Mouse (Mus musculus): ENCODE data around the gene Gm12169. TPM values are rescaled to one million over a fixed set of nuclear protein-coding genes. Genes with fewer than 3 reads are reported as not detected.
A peak's percentile ranks its signal among the peaks of the same experiment; 100 is the strongest.
"Not testable (repeated sequence)": the region's sequence is repeated elsewhere in the genome, so short reads cannot be mapped to it uniquely, and the experiment has no call there.

Gm12169 gene
- not detected for total RNA-seq (2021)
- long read RNA-seq, experiment 1 = 0 reads
- long read RNA-seq, experiment 2 = 0 reads

GRCm38 (mm10) chr11:46523912-46524311 lies at the start of gene Gm12169:
Gene Gm12169, plus strand, starts transcription at chr11:46524212.
- DNase-seq = no peak

GRCm38 (mm10) chr11:46474220-46474619 lies 49.8 kb upstream of the Gm12169 start:
- DNase-seq = no peak

GRCm38 (mm10) chr11:46479311-46479710 lies 44.7 kb upstream of the Gm12169 start:
- no peak for DNase-seq

- DNase-seq = peak in 1 of 2 experiments; percentile 58
Measured at GRCm38 (mm10) chr11:46480517-46480916, 43.5 kb upstream of the Gm12169 start.

GRCm38 (mm10) chr11:46488231-46488630 lies 35.8 kb upstream of the Gm12169 start:
- peak in 1 of 2 experiments; percentile 9 for DNase-seq

- no peak for DNase-seq
Measured at GRCm38 (mm10) chr11:46488650-46489049, 35.4 kb upstream of the Gm12169 start.

- DNase-seq = no peak
Measured at GRCm38 (mm10) chr11:46507146-46507545, 16.9 kb upstream of the Gm12169 start.

GRCm38 (mm10) chr11:46509900-46510299 lies 14.1 kb upstream of the Gm12169 start:
- DNase-seq = no peak

- not testable (repeated sequence) for DNase-seq
Measured at GRCm38 (mm10) chr11:46521341-46521740, 2.7 kb upstream of the Gm12169 start.

GRCm38 (mm10) chr11:46522719-46523118 lies 1.3 kb upstream of the Gm12169 start:
- no peak for DNase-seq

GRCm38 (mm10) chr11:46530149-46530548 lies 6.1 kb downstream of the Gm12169 start:
- no peak for DNase-seq

GRCm38 (mm10) chr11:46536978-46537377 lies 13.0 kb downstream of the Gm12169 start:
- no peak for DNase-seq

- DNase-seq = no peak
Measured at GRCm38 (mm10) chr11:46543530-46543929, 19.5 kb downstream of the Gm12169 start.

GRCm38 (mm10) chr11:46549721-46550120 lies 25.7 kb downstream of the Gm12169 start:
- no peak for DNase-seq

- DNase-seq = no peak
Measured at GRCm38 (mm10) chr11:46552741-46553140, 28.7 kb downstream of the Gm12169 start.

- DNase-seq = no peak
Measured at GRCm38 (mm10) chr11:46561096-46561495, 37.1 kb downstream of the Gm12169 start.

- DNase-seq = peak; percentile 28 to 42
Measured at GRCm38 (mm10) chr11:46564671-46565070, 40.7 kb downstream of the Gm12169 start.

- no peak for DNase-seq
Measured at GRCm38 (mm10) chr11:46565967-46566366, 42.0 kb downstream of the Gm12169 start.

- DNase-seq = no peak
Measured at GRCm38 (mm10) chr11:46569107-46569506, 45.1 kb downstream of the Gm12169 start.

- no peak for DNase-seq
Measured at GRCm38 (mm10) chr11:46571327-46571726, 47.3 kb downstream of the Gm12169 start, which contains the start of gene BC053393. Gene BC053393, plus strand, starts transcription at chr11:46571536.

GRCm38 (mm10) chr11:46578771-46579281 lies 54.8 kb downstream of the Gm12169 start:
- peak in 1 of 2 experiments; percentile 2 for DNase-seq

GRCm38 (mm10) chr11:46580428-46580827 lies 56.4 kb downstream of the Gm12169 start:
- no peak for DNase-seq

- DNase-seq = no peak
Measured at GRCm38 (mm10) chr11:46582741-46583140, 58.7 kb downstream of the Gm12169 start.

Data from heart, adult 18-20 months (tissue).